In the genomic region with DNA sequence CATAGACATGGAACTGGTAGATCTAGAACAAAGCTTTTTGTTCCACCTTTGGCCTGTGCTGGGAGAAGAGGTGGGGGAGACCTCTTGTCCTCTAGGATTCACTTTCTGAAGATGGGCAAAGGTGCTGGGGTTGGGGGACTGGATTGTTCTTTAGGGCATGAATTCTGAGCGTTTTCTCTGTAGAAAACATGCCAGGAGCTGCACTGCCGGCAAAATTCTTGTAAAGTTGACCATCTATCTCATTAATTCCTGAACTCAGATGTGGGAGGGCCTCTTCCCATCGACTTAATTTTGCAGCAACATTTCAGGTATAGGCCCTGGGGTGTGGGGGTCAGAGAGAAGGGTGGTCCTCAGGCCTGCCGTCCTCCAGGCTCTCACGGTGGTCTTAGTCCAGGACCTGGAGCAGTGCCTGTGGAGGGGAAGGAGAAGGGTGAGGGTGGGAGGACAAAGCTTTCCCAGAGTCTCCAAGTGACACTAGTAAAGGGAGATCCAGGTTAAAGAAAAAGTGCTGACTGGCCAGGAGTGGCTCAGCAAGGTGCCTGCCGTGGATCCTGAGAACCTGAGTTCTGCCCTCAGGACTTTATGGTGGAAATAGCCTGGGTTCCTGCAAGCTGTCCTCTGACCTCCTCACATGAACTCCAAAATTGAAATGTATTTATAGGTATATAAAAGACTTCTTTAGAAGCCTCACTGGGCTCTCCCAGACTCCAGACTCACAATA, we compare ENCODE assay signal across 27 mouse cellular contexts. TPM values are rescaled to one million over a fixed set of nuclear protein-coding genes. Genes with fewer than 3 reads are reported as not detected.
DNase-seq lines count a peak whose midpoint lies in the region; ATAC-seq and TF ChIP-seq lines count a peak whose summit lies in the region.
"Had no signal": no experiment of that assay in that cellular context is flagged by ENCODE, and none has a peak within 500 bp of the region (broad histone marks: within the 10 kb centered on the region; RNA-seq: fewer than 3 reads in every experiment).

No protein-coding gene starts in this region.

- peak; percentile 14; the same call in 1 of the 2 replicates for ATAC-seq in liver, embryonic 11.5 days (replicated peaks; ENCODE audit: low FRiP score)
- no peak for ATAC-seq in limb, embryonic 15.5 days (ENCODE audit: insufficient number of reproducible peaks, low FRiP score, low TSS enrichment, low read depth)
- no peak for ATAC-seq in megakaryocyte, adult 5-6 weeks (ENCODE audit: poor library complexity, severe bottlenecking)
- ATAC-seq: forebrain, embryonic 14.5 days; hindbrain, embryonic 16.5 days; midbrain, embryonic 15.5 days had no signal

- no peak overlapping the region for H3K4me3 ChIP-seq in liver, embryonic 11.5 days (ENCODE audit: low read depth, low read length)
- no peak overlapping the region for H3K4me3 ChIP-seq in ES-E14 (ENCODE audit: insufficient read depth in 1 of 2, low read depth in 1 of 2, low read length in 2 of 2, poor library complexity in 1 of 2, severe bottlenecking in 1 of 2)
- H3K4me3 ChIP-seq in limb, embryonic 15.5 days: no peak overlapping the region
- H3K4me3 ChIP-seq: midbrain, embryonic 15.5 days had no signal

- H3K36me3 ChIP-seq in liver, embryonic 11.5 days (ENCODE audit: control insufficient read depth, insufficient read depth, low read length): peaks cover 29% of the 10 kb centered on the region
- H3K36me3 ChIP-seq in ES-E14 (ENCODE audit: control insufficient read depth, insufficient read depth, low read length, poor library complexity, severe bottlenecking): peaks cover 34% of the 10 kb centered on the region
- H3K36me3 ChIP-seq in limb, embryonic 15.5 days: peaks cover 38% of the 10 kb centered on the region

- no peaks in the 10 kb centered on the region for H3K9me3 ChIP-seq in liver, embryonic 11.5 days (ENCODE audit: control insufficient read depth, low read length)
- no peaks in the 10 kb centered on the region for H3K9me3 ChIP-seq in ES-E14 (ENCODE audit: control insufficient read depth, insufficient read depth, low read depth, low read length)
- no peaks in the 10 kb centered on the region for H3K9me3 ChIP-seq in limb, embryonic 15.5 days
- H3K9me3 ChIP-seq: midbrain, embryonic 15.5 days had no signal

- in situ Hi-C loops in ES-E14 (cut with MboI; ENCODE audit: low sequenced_read_pairs in 2 of 2, unreplicated experiment in 2 of 2): no loop called here

- peak; percentile 38 for DNase-seq in embryo, embryonic 9.5 days (ENCODE audit: extremely low spot score)
- no peak for DNase-seq in embryo, embryonic 11 days
- DNase-seq in liver, embryonic 11.5 days (ENCODE audit: low spot score): no peak
- DNase-seq in liver: no peak
- no peak for DNase-seq in ES-E14 (ENCODE audit: low read depth, low spot score)
- no peak for DNase-seq in neural tube, embryonic 10.5 days (ENCODE audit: extremely low spot score, low spot score)
- DNase-seq: adrenal gland, adult 8-10 months; cerebellum, adult 9-11 months; gastrocnemius, postnatal 25 days; kidney, adult 2 months; kidney, postnatal 4 days; right cerebral cortex, postnatal 14 days; spleen, adult 18-20 months; thymus, adult 2 months had no signal

- no peak overlapping the region for H3K9ac ChIP-seq in liver, embryonic 11.5 days (ENCODE audit: low read depth, low read length)
- no peak overlapping the region for H3K9ac ChIP-seq in ES-E14 (ENCODE audit: insufficient read depth, low read depth, low read length, poor library complexity, severe bottlenecking)
- H3K9ac ChIP-seq in limb, embryonic 15.5 days: no peak overlapping the region
- H3K9ac ChIP-seq: midbrain, embryonic 15.5 days had no signal

- 51% methylated on average over 6 of the region's 6 CpGs for WGBS in liver, embryonic 11.5 days
- WGBS in limb, embryonic 15.5 days: 36% methylated on average over 6 of the region's 6 CpGs

- H3K27me3 ChIP-seq in liver, embryonic 11.5 days (replicated peaks; ENCODE audit: control insufficient read depth, insufficient read depth, low read length): no peaks in the 10 kb centered on the region
- H3K27me3 ChIP-seq in limb, embryonic 15.5 days: no peaks in the 10 kb centered on the region
- H3K27me3 ChIP-seq: midbrain, embryonic 15.5 days had no signal

- H3K27ac ChIP-seq in liver, embryonic 11.5 days (ENCODE audit: low read depth, low read length): peak overlapping the region; percentile 21; the same call in 1 of the 2 replicates
- H3K27ac ChIP-seq in ES-E14 (ENCODE audit: insufficient read depth, low read depth, low read length, poor library complexity, severe bottlenecking): no peak overlapping the region
- 0 out of 2 replicates have a peak overlapping the region, but pooled peaks have one; percentile 14 for H3K27ac ChIP-seq in limb, embryonic 15.5 days
- H3K27ac ChIP-seq: macrophage; midbrain, embryonic 15.5 days had no signal

- 0 out of 2 replicates have a peak, but pooled peaks cover 5% of the 10 kb centered on the region for H3K4me1 ChIP-seq in liver, embryonic 11.5 days (replicated peaks; ENCODE audit: control insufficient read depth, insufficient read depth, low read length)
- peaks cover 0 to 7% of the 10 kb centered on the region in 2 experiments; a peak in 1 of 4 replicates for H3K4me1 ChIP-seq in ES-E14 (ENCODE audit: control insufficient read depth in 2 of 2, insufficient read depth in 2 of 2, low read length in 2 of 2, poor library complexity in 1 of 2)
- H3K4me1 ChIP-seq in limb, embryonic 15.5 days: peaks cover 7% of the 10 kb centered on the region

- no peak overlapping the region for H3K4me2 ChIP-seq in liver, embryonic 11.5 days
- H3K4me2 ChIP-seq in limb, embryonic 15.5 days: no peak overlapping the region
- H3K4me2 ChIP-seq: midbrain, embryonic 15.5 days had no signal

TF ChIP-seq in ES-E14, 5 proteins besides CTCF, POLR2A, EP300 and RAD21:
- TF ChIP-seq MAFK (IDR thresholded peaks at IDR 0.05; ENCODE audit: insufficient read depth, low read depth, low read length): peak; percentile 93
- no peak for TF ChIP-seq ZNF384 (IDR thresholded peaks at IDR 0.05; ENCODE audit: low read depth, low read length)
- TF ChIP-seq HCFC1 (IDR thresholded peaks at IDR 0.05; ENCODE audit: borderline replicate concordance, insufficient read depth, low read length): no peak
- 0 out of 2 replicates have a peak, but pooled peaks have one; percentile 4 for TF ChIP-seq CHD2 (IDR thresholded peaks at IDR 0.05; ENCODE audit: low read depth, low read length)
- TF ChIP-seq ZC3H11A (IDR thresholded peaks at IDR 0.05; ENCODE audit: borderline replicate concordance, low read depth, low read length): no peak

RNA-seq across cellular contexts. Expression of gene Rpsa, which starts 6.4 kb away (rescaled TPM):
- 1,895 and 1,977 TPM in 2 replicates for polyA plus RNA-seq in liver, embryonic 11.5 days (2014; fragmentation: Nextera tagmentation; extraction: Ambion mirVana)
- 2,665 and 2,882 TPM in 2 replicates for total RNA-seq in ES-E14 (2012; rRNA removed)
- 1,290 and 1,462 TPM in 2 replicates for polyA plus RNA-seq in limb, embryonic 15.5 days (2015; fragmentation: Nextera tagmentation; extraction: Ambion mirVana)
- total RNA-seq in megakaryocyte, adult 5-6 weeks (2015): 2,172 and 2,241 TPM in 2 replicates
- total RNA-seq in megakaryocyte, adult 5-6 weeks (2017): 3,573 and 3,619 TPM in 2 replicates

RNA-seq across cellular contexts. Expression of gene Mobp, which starts 15.6 kb away (rescaled TPM):
- not detected in 2 replicates for polyA plus RNA-seq in liver, embryonic 11.5 days (2014; fragmentation: Nextera tagmentation; extraction: Ambion mirVana)
- total RNA-seq in ES-E14 (2012; rRNA removed): 2.7 and 5.4 TPM in 2 replicates
- 0.18 and 0.24 TPM in 2 replicates for polyA plus RNA-seq in limb, embryonic 15.5 days (2015; fragmentation: Nextera tagmentation; extraction: Ambion mirVana)
- not detected in 2 replicates for total RNA-seq in megakaryocyte, adult 5-6 weeks (2015)
- total RNA-seq in megakaryocyte, adult 5-6 weeks (2017): not detected in 2 replicates
- total RNA-seq: gastrocnemius, postnatal 25 days; hematopoietic stem cell, adult 5-6 weeks; neutrophil, adult 5-6 weeks had no signal
- polyA plus RNA-seq: kidney, adult 2 months; limb, embryonic 14.5 days; lung, embryonic 16.5 days; macrophage; midbrain, embryonic 15.5 days; thymus, adult 2 months had no signal

RNA-seq across cellular contexts. Expression of gene Slc25a38, which starts 23.7 kb away (rescaled TPM):
- polyA plus RNA-seq in liver, embryonic 11.5 days (2014; fragmentation: Nextera tagmentation; extraction: Ambion mirVana): 138 and 147 TPM in 2 replicates
- total RNA-seq in ES-E14 (2012; rRNA removed): 37.4 and 39.5 TPM in 2 replicates
- 27.4 and 30.2 TPM in 2 replicates for polyA plus RNA-seq in limb, embryonic 15.5 days (2015; fragmentation: Nextera tagmentation; extraction: Ambion mirVana)
- 19.1 and 21.9 TPM in 2 replicates for total RNA-seq in megakaryocyte, adult 5-6 weeks (2015)
- total RNA-seq in megakaryocyte, adult 5-6 weeks (2017): 26.6 and 32.4 TPM in 2 replicates

RNA-seq across cellular contexts. Expression of gene Ccr8, which starts 42.0 kb away (rescaled TPM):
- polyA plus RNA-seq in liver, embryonic 11.5 days (2014; fragmentation: Nextera tagmentation; extraction: Ambion mirVana): not detected in 2 replicates
- total RNA-seq in ES-E14 (2012; rRNA removed): 0.40 and 1.3 TPM in 2 replicates
- polyA plus RNA-seq in limb, embryonic 15.5 days (2015; fragmentation: Nextera tagmentation; extraction: Ambion mirVana): 5.2 and 6.6 TPM in 2 replicates
- total RNA-seq in megakaryocyte, adult 5-6 weeks (2015): not detected in 2 replicates
- total RNA-seq in megakaryocyte, adult 5-6 weeks (2017): not detected in 2 replicates
- total RNA-seq: adrenal gland, adult 8-10 months; gastrocnemius, postnatal 25 days; heart, adult 8-10 months; layer of hippocampus, postnatal 10 days; neutrophil, adult 5-6 weeks had no signal
- polyA plus RNA-seq: forebrain, embryonic 14.5 days; hindbrain, embryonic 16.5 days; macrophage; midbrain, embryonic 15.5 days; urinary bladder, adult 2 months had no signal
